Mouse (Mus musculus): ENCODE measurements around the gene Cdk17. TPM values are rescaled to one million over a fixed set of nuclear protein-coding genes. Genes with fewer than 3 reads are reported as not detected.
A peak's percentile ranks its signal among the peaks of the same experiment; 100 is the strongest.

The Cdk17 gene
- polyA plus RNA-seq, 1 experiment from 2014 or later: 42.3 TPM

- Histone ChIP-seq H3K27ac (replicated peaks) (peak overlapping the region; percentile 100; the same call in 1 of the 2 replicates), H3K27me3 (no peaks in the 10 kb centered on the region), H3K4me2 (peak overlapping the region; percentile 63), H3K9ac (0 out of 2 replicates have a peak overlapping the region, but pooled peaks have one; percentile 41), H3K4me3 (peak overlapping the region; percentile 95), H3K9me3 (no peaks in the 10 kb centered on the region), H3K36me3 (no peaks in the 10 kb centered on the region), H3K4me1 (replicated peaks) (peaks cover 45% of the 10 kb centered on the region)
- no peak for ATAC-seq (ENCODE audit: low read depth)
- 66% methylated on average over 7 of the region's 7 CpGs for WGBS
These were observed 2.4 kb downstream of the Cdk17 start for GRCm38 (mm10) chr10:93162972-93163660.

DNA sequence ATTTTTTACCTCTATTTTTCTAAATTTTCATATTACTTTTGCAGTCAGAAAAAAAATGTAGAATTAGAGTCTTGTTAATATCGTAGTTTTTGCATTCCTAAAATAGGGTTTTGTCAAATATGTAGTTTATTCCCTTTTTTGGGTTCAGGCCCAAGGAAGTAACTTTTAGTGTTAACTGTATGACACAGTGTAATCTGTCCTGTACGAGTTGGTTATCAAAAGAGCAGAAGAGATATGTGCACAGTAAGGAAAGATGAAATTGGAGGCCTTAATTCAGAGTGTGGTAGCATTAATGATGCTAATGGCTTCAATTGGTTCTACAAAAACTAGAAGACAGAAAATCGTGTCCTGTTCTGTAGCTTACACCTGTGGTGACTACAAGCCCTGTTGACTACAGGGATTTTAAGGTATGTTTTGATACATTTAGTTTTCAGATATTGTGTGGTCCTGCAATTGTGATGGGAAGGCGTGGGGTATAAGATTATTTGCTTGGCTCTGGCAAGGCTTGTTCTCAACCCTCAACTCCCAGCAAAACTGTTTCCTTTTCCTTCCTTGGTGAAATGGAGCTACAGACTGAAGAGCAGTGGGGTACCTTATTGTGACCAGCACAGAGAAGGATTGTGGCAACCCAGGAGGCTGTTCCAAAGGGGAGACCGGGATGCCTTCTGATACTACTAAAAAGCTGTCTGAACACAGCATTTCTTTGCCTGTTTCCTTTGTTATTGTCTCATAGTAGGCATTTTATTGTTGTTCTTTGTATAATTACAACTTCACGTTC is 3.2 kb downstream of the Cdk17 start:
- Histone ChIP-seq H3K4me2 (peak overlapping the region; percentile 28; the same call in 1 of the 2 replicates), H3K36me3 (no peaks in the 10 kb centered on the region), H3K4me1 (replicated peaks) (peaks cover 49% of the 10 kb centered on the region), H3K27me3 (no peaks in the 10 kb centered on the region), H3K9ac (no peak overlapping the region), H3K27ac (replicated peaks) (no peak overlapping the region), H3K9me3 (no peaks in the 10 kb centered on the region), H3K4me3 (0 out of 2 replicates have a peak overlapping the region, but pooled peaks have one; percentile 3)
- ATAC-seq (ENCODE audit: low read depth): no peak
- WGBS: 57% methylated on average over 6 of the region's 6 CpGs

- peak overlapping the region; percentile 64 for H3K27ac ChIP-seq (replicated peaks)
- peak overlapping the region; percentile 1; the same call in 1 of the 2 replicates for H3K4me3 ChIP-seq
- peak overlapping the region; percentile 42 for H3K4me2 ChIP-seq
- no peaks in the 10 kb centered on the region for H3K36me3 ChIP-seq
- 7% methylated on average over 14 of the region's 14 CpGs for WGBS
- no peaks in the 10 kb centered on the region for H3K27me3 ChIP-seq
- no peaks in the 10 kb centered on the region for H3K9me3 ChIP-seq
- ATAC-seq (ENCODE audit: low read depth): no peak
- H3K9ac ChIP-seq: peak overlapping the region; percentile 53
- H3K4me1 ChIP-seq (replicated peaks): peaks cover 50% of the 10 kb centered on the region
These were observed 5.0 kb downstream of the Cdk17 start for GRCm38 (mm10) chr10:93165416-93166381.

- H3K27ac ChIP-seq (replicated peaks): peak overlapping the region; percentile 64
- H3K9me3 ChIP-seq: no peaks in the 10 kb centered on the region
- peak overlapping the region; percentile 42 for H3K4me2 ChIP-seq
- peak overlapping the region; percentile 53 for H3K9ac ChIP-seq
- no peaks in the 10 kb centered on the region for H3K36me3 ChIP-seq
- ATAC-seq (ENCODE audit: low read depth): no peak
- peaks cover 56% of the 10 kb centered on the region for H3K4me1 ChIP-seq (replicated peaks)
- H3K4me3 ChIP-seq: peak overlapping the region; percentile 1; the same call in 1 of the 2 replicates
- 5% methylated on average over 5 of the region's 5 CpGs for WGBS
- no peaks in the 10 kb centered on the region for H3K27me3 ChIP-seq
These were observed 5.7 kb downstream of the Cdk17 start for GRCm38 (mm10) chr10:93166382-93166769.

DNA sequence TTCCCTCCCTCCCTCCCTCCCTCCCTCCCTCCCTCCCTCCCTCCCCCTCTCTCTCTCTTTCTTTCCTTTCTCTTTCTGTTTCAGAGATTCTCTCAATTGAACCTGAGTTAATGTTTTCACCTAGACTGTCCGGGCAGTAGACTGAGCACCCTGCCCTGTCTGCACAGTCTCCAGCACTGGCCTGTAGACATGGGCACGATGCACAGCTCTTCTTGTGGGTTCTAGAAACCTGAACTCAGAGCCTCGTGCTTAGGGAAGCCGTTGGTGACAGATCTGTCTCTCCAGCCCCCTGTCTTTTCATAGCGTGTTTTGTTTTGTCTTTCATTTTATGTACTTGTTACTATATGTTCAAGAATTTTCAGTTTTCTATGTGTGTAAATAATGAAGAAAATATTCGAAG is 6.6 kb downstream of the Cdk17 start:
- 74% methylated on average over 6 of the region's 6 CpGs for WGBS
- Histone ChIP-seq H3K27ac (replicated peaks) (no peak overlapping the region), H3K27me3 (no peaks in the 10 kb centered on the region), H3K9ac (no peak overlapping the region), H3K4me2 (no peak overlapping the region), H3K4me3 (no peak overlapping the region), H3K36me3 (no peaks in the 10 kb centered on the region), H3K4me1 (replicated peaks) (peaks cover 58% of the 10 kb centered on the region), H3K9me3 (no peaks in the 10 kb centered on the region)
- no peak for ATAC-seq (ENCODE audit: low read depth)

- 38% methylated on average over 4 of the region's 4 CpGs for WGBS
- ATAC-seq (ENCODE audit: low read depth): no peak
- Histone ChIP-seq H3K9me3 (no peaks in the 10 kb centered on the region), H3K27me3 (no peaks in the 10 kb centered on the region), H3K4me3 (no peak overlapping the region), H3K9ac (no peak overlapping the region), H3K36me3 (peaks cover 3% of the 10 kb centered on the region; the same call in 1 of the 2 replicates), H3K4me1 (replicated peaks) (peaks cover 52% of the 10 kb centered on the region), H3K27ac (replicated peaks) (0 out of 2 replicates have a peak overlapping the region, but pooled peaks have one; percentile 23), H3K4me2 (no peak overlapping the region)
These were observed 7.4 kb downstream of the Cdk17 start for GRCm38 (mm10) chr10:93168067-93168466.

- H3K9me3 ChIP-seq: no peaks in the 10 kb centered on the region
- H3K4me1 ChIP-seq (replicated peaks): peaks cover 31% of the 10 kb centered on the region
- no peak overlapping the region for H3K9ac ChIP-seq
- WGBS: 79% methylated on average over 6 of the region's 6 CpGs
- no peaks in the 10 kb centered on the region for H3K27me3 ChIP-seq
- H3K4me3 ChIP-seq: no peak overlapping the region
- H3K4me2 ChIP-seq: no peak overlapping the region
- no peak for ATAC-seq (ENCODE audit: low read depth)
- no peak overlapping the region for H3K27ac ChIP-seq (replicated peaks)
- H3K36me3 ChIP-seq: peaks cover 10% of the 10 kb centered on the region
These were observed 10.6 kb downstream of the Cdk17 start for GRCm38 (mm10) chr10:93171182-93171855.

DNA sequence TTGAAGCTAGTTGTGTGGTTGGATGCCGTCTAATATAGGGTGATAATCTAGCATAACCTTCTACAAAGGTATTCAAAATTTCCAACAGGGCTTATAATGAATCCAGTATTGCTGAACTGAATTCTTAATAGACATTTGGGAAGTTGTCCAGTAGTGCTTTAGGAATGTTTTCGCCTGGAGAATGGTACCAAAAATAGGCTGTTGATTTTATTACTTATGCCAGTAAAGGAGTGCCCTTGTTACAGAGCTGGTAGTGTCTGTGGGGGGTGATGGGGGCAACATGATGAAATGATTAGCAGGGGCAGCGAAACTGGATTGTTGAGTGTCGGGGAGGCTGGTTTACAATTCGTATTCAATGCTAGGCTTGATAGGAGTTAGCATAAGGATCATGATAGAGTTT is 16.8 kb downstream of the Cdk17 start:
- no peak for ATAC-seq (ENCODE audit: low read depth)
- Histone ChIP-seq H3K4me2 (no peak overlapping the region), H3K9ac (no peak overlapping the region), H3K4me1 (replicated peaks) (peaks cover 10% of the 10 kb centered on the region), H3K9me3 (no peaks in the 10 kb centered on the region), H3K27ac (replicated peaks) (no peak overlapping the region), H3K36me3 (peaks cover 10% of the 10 kb centered on the region), H3K4me3 (no peak overlapping the region), H3K27me3 (no peaks in the 10 kb centered on the region)
- WGBS: 93% methylated on average over 5 of the region's 5 CpGs

GRCm38 (mm10) chr10:93177874-93178273 is 17.2 kb downstream of the Cdk17 start:
- H3K27me3 ChIP-seq: no peaks in the 10 kb centered on the region
- no peak overlapping the region for H3K27ac ChIP-seq (replicated peaks)
- H3K36me3 ChIP-seq: peaks cover 9% of the 10 kb centered on the region
- no peaks in the 10 kb centered on the region for H3K9me3 ChIP-seq
- no peak overlapping the region for H3K9ac ChIP-seq
- H3K4me2 ChIP-seq: no peak overlapping the region
- no peak overlapping the region for H3K4me3 ChIP-seq
- H3K4me1 ChIP-seq (replicated peaks): peaks cover 10% of the 10 kb centered on the region
- WGBS: 87% methylated on average over 4 of the region's 4 CpGs
- ATAC-seq (ENCODE audit: low read depth): no peak

GRCm38 (mm10) chr10:93178662-93179061 is 18.0 kb downstream of the Cdk17 start:
- Histone ChIP-seq H3K4me3 (no peak overlapping the region), H3K27me3 (no peaks in the 10 kb centered on the region), H3K9ac (no peak overlapping the region), H3K9me3 (no peaks in the 10 kb centered on the region), H3K4me1 (replicated peaks) (peaks cover 10% of the 10 kb centered on the region), H3K27ac (replicated peaks) (no peak overlapping the region), H3K36me3 (peaks cover under 1% of the 10 kb centered on the region; the same call in 1 of the 2 replicates), H3K4me2 (no peak overlapping the region)
- ATAC-seq (ENCODE audit: low read depth): no peak
- 97% methylated on average over 5 of the region's 5 CpGs for WGBS

All from neural tube, embryonic 13.5 days (tissue).